Mouse (Mus musculus) MEL (cell line): Measurements from ENCODE around the gene Lrrc8a. TPM values are rescaled to one million over a fixed set of nuclear protein-coding genes. Genes with fewer than 3 reads are reported as not detected.

Experiments used
- DNase-seq: peaks from one replicate; pipeline ENCODE4 v3.0.0; 2011; ENCODE audit warnings: low read depth, low spot score
- H3K27ac ChIP-seq: 2 replicates; pipeline ENCODE4 v1.5.1; 2012; ENCODE audit warnings: low read depth, mild to moderate bottlenecking, control low read depth, low read length, moderate library complexity; ENCODE audit not compliant: control insufficient read depth
- H3K27me3 ChIP-seq, 2 experiments: fragments of 150-350 bp in 1 of 2; sonication (generic) in 1 of 2; 2 replicates each; pipeline ENCODE4 v1.6.1; 2012; ENCODE audit warnings: low read length in 2 of 2, mild to moderate bottlenecking in 2 of 2, improper control_type of control experiment in 1 of 2, moderate library complexity in 1 of 2; ENCODE audit not compliant: insufficient read depth in 2 of 2, control insufficient read depth in 1 of 2
- H3K36me3 ChIP-seq, 2 experiments: 2 replicates each; pipeline ENCODE4 v1.6.1; 2012 to 2014; ENCODE audit warnings: low read length in 2 of 2, improper control_type of control experiment in 1 of 2, inconsistent platforms in 1 of 2, mild to moderate bottlenecking in 1 of 2; ENCODE audit not compliant: insufficient read depth in 2 of 2, control insufficient read depth in 1 of 2
- H3K4me1 ChIP-seq, 2 experiments: fragments of 150-350 bp in 1 of 2; sonication (generic) in 1 of 2; 2 replicates each; pipeline ENCODE4 v1.6.1; 2012; ENCODE audit warnings: low read length in 2 of 2, improper control_type of control experiment in 1 of 2, mild to moderate bottlenecking in 1 of 2; ENCODE audit not compliant: insufficient read depth in 2 of 2, control insufficient read depth in 1 of 2
- H3K4me3 ChIP-seq, 2 experiments: fragments of 150-350 bp in 1 of 2; sonication (generic) in 1 of 2; 2 replicates each; pipeline ENCODE4 v1.5.1; 2012; ENCODE audit warnings: low read depth in 2 of 2, low read length in 2 of 2, mild to moderate bottlenecking in 2 of 2, moderate library complexity in 2 of 2, control low read depth in 1 of 2, improper control_type of control experiment in 1 of 2; ENCODE audit not compliant: control insufficient read depth in 1 of 2, insufficient read depth in 1 of 2
- H3K79me2 ChIP-seq: 2 replicates; pipeline ENCODE4 v1.6.1; 2012; ENCODE audit warnings: mild to moderate bottlenecking, low read length, moderate library complexity; ENCODE audit not compliant: control insufficient read depth, poor library complexity, insufficient read depth
- H3K9ac ChIP-seq: 2 replicates; pipeline ENCODE4 v1.6.1; 2012; ENCODE audit warnings: low read depth, mild to moderate bottlenecking, control low read depth, low read length, moderate library complexity; ENCODE audit not compliant: control insufficient read depth, poor library complexity, severe bottlenecking
- H3K9me3 ChIP-seq: fragments of 150-350 bp; sonication (generic); replicated peaks from 2 replicates; pipeline ENCODE4 v1.6.1; 2012; ENCODE audit warnings: mild to moderate bottlenecking, low read length, improper control_type of control experiment, moderate library complexity; ENCODE audit not compliant: insufficient read depth
- CHD1 ChIP-seq: IDR thresholded peaks from 2 replicates; pipeline ENCODE4 v1.6.1; 2012; ENCODE audit warnings: low read depth, mild to moderate bottlenecking, inconsistent platforms, low read length, improper control_type of control experiment
- CHD2 ChIP-seq: IDR thresholded peaks from 2 replicates; pipeline ENCODE4 v1.6.1; 2011; ENCODE audit warnings: low read length, improper control_type of control experiment
- E2F4 ChIP-seq: IDR thresholded peaks from 2 replicates; pipeline ENCODE4 v1.6.1; 2011; ENCODE audit warnings: low read depth, low read length, improper control_type of control experiment, borderline replicate concordance
- ETS1 ChIP-seq: IDR thresholded peaks from 2 replicates; pipeline ENCODE4 v1.6.1; 2012; ENCODE audit warnings: low read depth, mild to moderate bottlenecking, inconsistent platforms, low read length, improper control_type of control experiment, moderate library complexity
- MAFK ChIP-seq: IDR thresholded peaks from 2 replicates; pipeline ENCODE4 v1.6.1; 2011; ENCODE audit warnings: low read depth, mild to moderate bottlenecking, low read length, improper control_type of control experiment, borderline replicate concordance
- MAX ChIP-seq: IDR thresholded peaks from 2 replicates; pipeline ENCODE4 v1.6.1; 2011; ENCODE audit warnings: low read length, improper control_type of control experiment
- MEF2A ChIP-seq: IDR thresholded peaks from 2 replicates; pipeline ENCODE4 v1.6.1; 2014; ENCODE audit warnings: low read depth, mild to moderate bottlenecking, inconsistent platforms, low read length, improper control_type of control experiment; ENCODE audit not compliant: poor library complexity, insufficient replicate concordance, severe bottlenecking; ENCODE audit errors: extremely low read depth
- MXI1 ChIP-seq: IDR thresholded peaks from 2 replicates; pipeline ENCODE4 v1.6.1; 2011; ENCODE audit warnings: mild to moderate bottlenecking, low read depth, low read length, improper control_type of control experiment
- MYB ChIP-seq: IDR thresholded peaks from 2 replicates; pipeline ENCODE4 v1.6.1; 2011; ENCODE audit warnings: mild to moderate bottlenecking, low read depth, low read length, improper control_type of control experiment
- MYC ChIP-seq: IDR thresholded peaks from 2 replicates; pipeline ENCODE4 v1.6.1; 2011; ENCODE audit warnings: low read depth, mild to moderate bottlenecking, low read length, improper control_type of control experiment, moderate library complexity
- NELFE ChIP-seq: IDR thresholded peaks from 2 replicates; pipeline ENCODE4 v1.6.1; 2011; ENCODE audit warnings: low read depth, low read length, improper control_type of control experiment
- NRF1 ChIP-seq: IDR thresholded peaks from 2 replicates; pipeline ENCODE4 v1.6.1; 2014; ENCODE audit warnings: low read depth, mild to moderate bottlenecking, inconsistent platforms, low read length, improper control_type of control experiment, moderate library complexity; ENCODE audit not compliant: poor library complexity, insufficient read depth, severe bottlenecking
- POLR2AphosphoS2 ChIP-seq: IDR thresholded peaks from 2 replicates; pipeline ENCODE4 v1.6.1; 2011; ENCODE audit warnings: low read length, improper control_type of control experiment
- RCOR1 ChIP-seq: IDR thresholded peaks from 2 replicates; pipeline ENCODE4 v1.6.1; 2012; ENCODE audit warnings: low read depth, mild to moderate bottlenecking, inconsistent platforms, low read length, improper control_type of control experiment
- TAL1 ChIP-seq: IDR thresholded peaks from 2 replicates; pipeline ENCODE4 v1.6.1; 2012; ENCODE audit warnings: mild to moderate bottlenecking, inconsistent platforms, low read length, moderate library complexity, mixed read lengths
- TBP ChIP-seq: IDR thresholded peaks from 2 replicates; pipeline ENCODE4 v1.8.0; 2011; ENCODE audit warnings: low read depth, low read length, improper control_type of control experiment
- UBTF ChIP-seq: IDR thresholded peaks from 2 replicates; pipeline ENCODE4 v1.6.1; 2012; ENCODE audit warnings: low read depth, mild to moderate bottlenecking, inconsistent platforms, low read length, improper control_type of control experiment, moderate library complexity, borderline replicate concordance; ENCODE audit not compliant: insufficient read depth
- ZKSCAN1 ChIP-seq: IDR thresholded peaks from 2 replicates; pipeline ENCODE4 v1.6.1; 2012; ENCODE audit warnings: low read depth, mild to moderate bottlenecking, inconsistent platforms, low read length, improper control_type of control experiment, moderate library complexity
- ZMIZ1 ChIP-seq: IDR thresholded peaks from 2 replicates; pipeline ENCODE4 v1.6.1; 2012; ENCODE audit warnings: low read depth, mild to moderate bottlenecking, inconsistent platforms, low read length, improper control_type of control experiment, moderate library complexity
- polyA plus RNA-seq, 2 experiments: library from polyadenylated mRNA; stranded (reverse) in 1 of 2; unstranded in 1 of 2; fragments of >175 nt in 1 of 2; fragments of >200 nt in 1 of 2; gene quantifications; 2 replicates each; pipeline versions ENCODE4 v1.2.1 to v1.2.4; 2012; ENCODE audit warnings: low replicate concordance in 2 of 2, low read depth in 1 of 2; ENCODE audit not compliant: insufficient read length in 2 of 2, insufficient read depth in 1 of 2, missing spikeins in 1 of 2
- total RNA-seq: library from RNA; depleted of rRNA; stranded (reverse); fragments of 300-350 nt; gene quantifications from 2 replicates; pipeline ENCODE4 v1.2.3, GENCODE M21; 2012

Gene Lrrc8a
- total and polyA plus RNA-seq, 3 experiments, result 6.9 to 8.3 TPM; not detected in 1

GRCm38 (mm10) chr2:30194656-30195055 is 42.9 kb upstream of the Lrrc8a start:
- Histone ChIP-seq H3K4me3 (no peak overlapping the region), H3K27me3 (no peaks in the 10 kb centered on the region), H3K27ac (no peak overlapping the region), H3K9me3 (no peaks in the 10 kb centered on the region), H3K36me3 (no peaks in the 10 kb centered on the region), H3K4me1 (peaks cover 0 to 3% of the 10 kb centered on the region in 2 experiments; a peak in 1 of 4 replicates), H3K79me2 (no peaks in the 10 kb centered on the region), H3K9ac (no peak overlapping the region)
- no peak for DNase-seq
- TF ChIP-seq MEF2A (no peak), POLR2AphosphoS2 (no peak), NRF1 (no peak), ETS1 (no peak), NELFE (no peak), RCOR1 (no peak), UBTF (no peak)

- DNase-seq, result no peak
- H3K9me3 ChIP-seq, result no peaks in the 10 kb centered on the region
- TF ChIP-seq TAL1 (no peak), CHD2 (no peak), E2F4 (no peak), CHD1 (no peak), ZKSCAN1 (no peak), MYB (no peak), MAX (no peak), MXI1 (no peak), NELFE (no peak), MAFK (no peak), ZMIZ1 (no peak), TBP (no peak), MYC (no peak), NRF1 (no peak)
- no peaks in the 10 kb centered on the region for H3K27me3 ChIP-seq
- H3K27ac ChIP-seq, result no peak overlapping the region
- H3K9ac ChIP-seq, result no peak overlapping the region
- peaks cover 0 to 3% of the 10 kb centered on the region in 2 experiments; a peak in 1 of 4 replicates for H3K4me1 ChIP-seq
- H3K79me2 ChIP-seq, result no peaks in the 10 kb centered on the region
- H3K4me3 ChIP-seq, result no peak overlapping the region
- H3K36me3 ChIP-seq, result no peaks in the 10 kb centered on the region
These were observed 39.5 kb upstream of the Lrrc8a start for GRCm38 (mm10) chr2:30198021-30198420.
